Mouse (Mus musculus) adrenal gland, postnatal 25 days (tissue): ENCODE measurements around the gene Foxl1. TPM values are rescaled to one million over a fixed set of nuclear protein-coding genes. Genes with fewer than 3 reads are reported as not detected.

Experiments
- DNase-seq: peaks from one replicate; pipeline ENCODE4 v3.0.0; 2021; ENCODE audit warnings: mixed read lengths
- total RNA-seq: library from RNA; stranded (reverse); gene quantifications from 2 replicates; pipeline ENCODE4 v1.2.3, GENCODE M21; 2021

Foxl1 gene
- total RNA-seq, 1 experiment from 2014 or later = 0.27 TPM

- DNase-seq = no peak
Measured at GRCm38 (mm10) chr8:121093496-121093895, 34.2 kb upstream of the Foxl1 start.

GRCm38 (mm10) chr8:121104049-121104818 is 23.5 kb upstream of the Foxl1 start:
- peak; percentile 80 for DNase-seq

- DNase-seq = peak; percentile 100
Measured at GRCm38 (mm10) chr8:121107668-121108656, 19.8 kb upstream of the Foxl1 start, which contains the start of gene Mthfsd. Gene Mthfsd, minus strand, starts transcription at chr8:121108392.

GRCm38 (mm10) chr8:121108657-121109056 is 19.1 kb upstream of the Foxl1 start:
- DNase-seq = no peak

- no peak for DNase-seq
Measured at GRCm38 (mm10) chr8:121111145-121111907, 16.4 kb upstream of the Foxl1 start.

GRCm38 (mm10) chr8:121113261-121113660 is 14.5 kb upstream of the Foxl1 start:
- peak; percentile 94 for DNase-seq

- DNase-seq = no peak
Measured at GRCm38 (mm10) chr8:121115136-121115535, 12.6 kb upstream of the Foxl1 start.

GRCm38 (mm10) chr8:121115948-121116347 is 11.8 kb upstream of the Foxl1 start, which contains the start of gene Foxc2:
Gene Foxc2, plus strand, starts transcription at chr8:121116171.
- DNase-seq = peak; percentile 80

GRCm38 (mm10) chr8:121116591-121117185 is 11.1 kb upstream of the Foxl1 start:
- DNase-seq = peak; percentile 30

GRCm38 (mm10) chr8:121117186-121117651 is 10.5 kb upstream of the Foxl1 start:
- DNase-seq = no peak

GRCm38 (mm10) chr8:121117906-121118305 is 9.8 kb upstream of the Foxl1 start:
- no peak for DNase-seq

- DNase-seq = no peak
Measured at GRCm38 (mm10) chr8:121118634-121119420, 8.9 kb upstream of the Foxl1 start.

GRCm38 (mm10) chr8:121119635-121120455 is 7.9 kb upstream of the Foxl1 start:
- no peak for DNase-seq

GRCm38 (mm10) chr8:121120456-121121419 is 7.0 kb upstream of the Foxl1 start:
- no peak for DNase-seq

GRCm38 (mm10) chr8:121121704-121122103 is 6.0 kb upstream of the Foxl1 start:
- no peak for DNase-seq

- DNase-seq = no peak
Measured at GRCm38 (mm10) chr8:121122368-121122767, 5.4 kb upstream of the Foxl1 start.

GRCm38 (mm10) chr8:121123113-121123512 is 4.6 kb upstream of the Foxl1 start:
- no peak for DNase-seq

- DNase-seq = no peak
Measured at GRCm38 (mm10) chr8:121124547-121125239, 3.0 kb upstream of the Foxl1 start.
